Mouse (Mus musculus) brown adipose tissue, adult 24 weeks (tissue): ENCODE data around the gene Tm7sf2. TPM values are rescaled to one million over a fixed set of nuclear protein-coding genes. Genes with fewer than 3 reads are reported as not detected.

Source experiments
- H3K27ac ChIP-seq: fragments of 200-500 bp; replicated peaks from 2 replicates; pipeline ENCODE4 v1.5.1; 2012; ENCODE audit warnings: low read depth, mild to moderate bottlenecking, low read length
- H3K4me1 ChIP-seq: fragments of 200-500 bp; 2 replicates; pipeline ENCODE4 v1.6.1; 2012; ENCODE audit warnings: low read length, mixed read lengths; ENCODE audit not compliant: control insufficient read depth, insufficient read depth, insufficient read length
- H3K4me3 ChIP-seq: fragments of 200-500 bp; 2 replicates; pipeline ENCODE4 v1.5.1; 2012; ENCODE audit warnings: low read depth, mild to moderate bottlenecking, low read length, moderate library complexity; ENCODE audit not compliant: insufficient read depth
- polyA plus RNA-seq: library from polyadenylated mRNA; stranded (reverse); fragments of >200 nt; gene quantifications from 2 replicates; pipeline ENCODE4 v1.2.4, GENCODE M21; 2012; ENCODE audit not compliant: missing spikeins, insufficient read depth, insufficient read length

Gene Tm7sf2
- polyA plus RNA-seq, 1 experiment: 15.5 TPM

GRCm38 (mm10) chr19:6079983-6080480 lies 11.9 kb upstream of the Tm7sf2 start, which contains the start of gene Tmem262:
TSS of gene Tmem262 (plus strand) at chr19:6080033.
- H3K4me3 ChIP-seq: no peak within 1 kb of the TSS
- no peak within 1 kb of the TSS for H3K27ac ChIP-seq
- H3K4me1 ChIP-seq: peaks cover 8% of the 10 kb centered on the region

GRCm38 (mm10) chr19:6076564-6077393 lies 8.6 kb upstream of the Tm7sf2 start, which contains the start of gene Vps51:
TSS of gene Vps51 (minus strand) at chr19:6077231.
- Histone ChIP-seq H3K4me1 (peaks cover 4% of the 10 kb centered on the region), H3K4me3 (peak within 1 kb of the TSS; percentile 83), H3K27ac (peak within 1 kb of the TSS; percentile 75)

- Histone ChIP-seq H3K4me1 (peaks cover 4% of the 10 kb centered on the region), H3K27ac (0 out of 2 replicates have a peak overlapping the region, but pooled peaks have one; percentile 10), H3K4me3 (no peak overlapping the region)
Observed at GRCm38 (mm10) chr19:6073889-6074288, 5.7 kb upstream of the Tm7sf2 start.

- Histone ChIP-seq H3K4me3 (no peak overlapping the region), H3K27ac (no peak overlapping the region), H3K4me1 (peaks cover 9% of the 10 kb centered on the region)
Observed at GRCm38 (mm10) chr19:6071261-6071660, 3.1 kb upstream of the Tm7sf2 start.

- Histone ChIP-seq H3K4me3 (no peak overlapping the region), H3K27ac (no peak overlapping the region)
Observed at GRCm38 (mm10) chr19:6070571-6071250, 2.5 kb upstream of the Tm7sf2 start.

GRCm38 (mm10) chr19:6069851-6070250 lies 1.7 kb upstream of the Tm7sf2 start:
- Histone ChIP-seq H3K4me3 (no peak overlapping the region), H3K4me1 (peaks cover 6% of the 10 kb centered on the region; the same call in 1 of the 2 replicates), H3K27ac (no peak overlapping the region)

More at GRCm38 (mm10) chr19:6070571-6071250, 2.5 kb upstream of the Tm7sf2 start:
- peaks cover 6% of the 10 kb centered on the region; the same call in 1 of the 2 replicates for H3K4me1 ChIP-seq

- Histone ChIP-seq H3K27ac (no peak overlapping the region), H3K4me1 (peaks cover 6% of the 10 kb centered on the region; the same call in 1 of the 2 replicates), H3K4me3 (no peak overlapping the region)
Observed at GRCm38 (mm10) chr19:6068951-6069350, 778 bp upstream of the Tm7sf2 start.

GRCm38 (mm10) chr19:6067011-6067723 lies 1.0 kb downstream of the Tm7sf2 start:
- peak overlapping the region; percentile 58 for H3K4me3 ChIP-seq
- no peak overlapping the region for H3K27ac ChIP-seq
- peaks cover 10% of the 10 kb centered on the region for H3K4me1 ChIP-seq

- peaks cover 13% of the 10 kb centered on the region for H3K4me1 ChIP-seq
- H3K27ac ChIP-seq: no peak overlapping the region
- peak overlapping the region; percentile 58; the same call in 1 of the 2 replicates for H3K4me3 ChIP-seq
Observed at GRCm38 (mm10) chr19:6066571-6066970, 1.6 kb downstream of the Tm7sf2 start.

- no peak overlapping the region for H3K27ac ChIP-seq
- H3K4me1 ChIP-seq: peaks cover 13% of the 10 kb centered on the region
- no peak overlapping the region for H3K4me3 ChIP-seq
Observed at GRCm38 (mm10) chr19:6063081-6063480, 5.1 kb downstream of the Tm7sf2 start.

GRCm38 (mm10) chr19:6062418-6062817 lies 5.8 kb downstream of the Tm7sf2 start:
- H3K27ac ChIP-seq: no peak overlapping the region
- H3K4me3 ChIP-seq: peak overlapping the region; percentile 90
- H3K4me1 ChIP-seq: peaks cover 13% of the 10 kb centered on the region

GRCm38 (mm10) chr19:6061641-6062302 lies 6.4 kb downstream of the Tm7sf2 start:
- H3K27ac ChIP-seq: 0 out of 2 replicates have a peak overlapping the region, but pooled peaks have one; percentile 53
- peak overlapping the region; percentile 90 for H3K4me3 ChIP-seq
- H3K4me1 ChIP-seq: peaks cover 9% of the 10 kb centered on the region

GRCm38 (mm10) chr19:6061021-6061533 lies 7.1 kb downstream of the Tm7sf2 start, which contains the start of gene Znhit2:
TSS of gene Znhit2 (plus strand) at chr19:6061192.
- H3K4me3 ChIP-seq: peak within 1 kb of the TSS; percentile 90
- H3K27ac ChIP-seq: peak within 1 kb of the TSS; percentile 53
- H3K4me1 ChIP-seq: peaks cover 7% of the 10 kb centered on the region

GRCm38 (mm10) chr19:6058966-6059365 lies 9.2 kb downstream of the Tm7sf2 start:
- peak overlapping the region; percentile 3; the same call in 1 of the 2 replicates for H3K27ac ChIP-seq
- peak overlapping the region; percentile 94 for H3K4me3 ChIP-seq
- H3K4me1 ChIP-seq: peaks cover 7% of the 10 kb centered on the region
